Mouse (Mus musculus): ENCODE results near the gene Plekhm2.

Gene Plekhm2

DNA sequence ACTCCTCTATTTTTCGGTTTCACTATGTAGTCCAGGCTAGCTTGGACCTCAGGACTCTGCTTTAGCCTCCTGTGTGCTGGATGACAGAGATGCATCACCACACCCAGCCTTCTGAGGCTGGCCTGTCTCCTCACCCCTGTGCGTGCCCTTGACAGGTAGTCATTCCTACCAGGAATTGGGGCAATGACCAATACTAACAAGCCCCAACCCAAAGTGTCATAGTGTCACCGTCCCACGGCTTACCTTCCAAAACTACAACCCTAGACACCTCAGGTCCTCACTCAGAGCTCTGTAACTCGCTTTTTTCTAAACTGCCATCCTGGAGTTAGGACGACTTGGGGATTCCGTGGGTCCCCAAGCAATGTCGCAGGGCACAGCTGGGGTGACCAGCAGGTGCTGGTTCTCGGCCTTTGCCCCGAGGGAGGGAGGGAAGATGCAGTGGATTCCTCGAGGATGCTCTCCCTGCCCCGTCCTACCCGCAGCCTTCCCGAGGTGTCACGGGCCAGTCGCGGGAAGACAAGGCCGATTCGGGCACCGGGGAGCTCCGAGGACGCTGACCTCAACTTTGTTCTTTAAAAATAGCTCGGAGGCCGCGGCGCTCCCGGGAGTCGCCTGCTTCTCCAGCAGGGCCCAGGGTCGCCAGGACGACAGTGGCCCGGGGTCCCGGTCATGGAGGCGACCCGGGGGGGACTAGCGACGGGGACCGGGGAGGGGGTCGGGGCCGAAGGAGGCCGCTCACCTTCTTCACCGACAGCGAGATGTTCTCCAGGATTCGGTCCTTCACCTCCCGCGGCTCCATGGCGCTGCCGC, 1.4 kb downstream of the Plekhm2 start:
- no peak for DNase-seq (ENCODE audit: low read depth, low spot score)

DNA sequence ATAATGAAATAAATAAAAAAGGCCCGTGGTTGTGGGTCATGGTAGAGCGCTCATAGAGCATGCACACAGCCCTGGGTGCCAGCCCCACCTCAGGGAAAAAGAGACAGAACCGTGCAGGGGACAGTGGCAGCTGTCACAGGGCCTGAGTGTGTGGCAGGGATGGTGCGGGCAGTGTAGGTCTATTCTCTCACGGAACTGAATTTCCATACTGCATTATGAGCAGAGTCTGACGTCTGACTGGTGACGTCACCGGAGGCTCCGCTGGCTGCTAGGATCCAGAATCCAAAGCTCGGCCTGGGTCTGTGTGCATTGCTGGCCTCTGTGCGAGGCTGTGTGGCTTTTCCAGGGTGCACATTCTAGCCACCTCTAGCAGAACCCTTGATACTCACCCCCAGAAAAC, 3.8 kb downstream of the Plekhm2 start:
- no peak for DNase-seq (ENCODE audit: low read depth, low spot score)

GRCm38 (mm10) chr4:141659739-141660138, 5.0 kb downstream of the Plekhm2 start:
- peak; percentile 20 for DNase-seq (ENCODE audit: low read depth, low spot score)

DNA sequence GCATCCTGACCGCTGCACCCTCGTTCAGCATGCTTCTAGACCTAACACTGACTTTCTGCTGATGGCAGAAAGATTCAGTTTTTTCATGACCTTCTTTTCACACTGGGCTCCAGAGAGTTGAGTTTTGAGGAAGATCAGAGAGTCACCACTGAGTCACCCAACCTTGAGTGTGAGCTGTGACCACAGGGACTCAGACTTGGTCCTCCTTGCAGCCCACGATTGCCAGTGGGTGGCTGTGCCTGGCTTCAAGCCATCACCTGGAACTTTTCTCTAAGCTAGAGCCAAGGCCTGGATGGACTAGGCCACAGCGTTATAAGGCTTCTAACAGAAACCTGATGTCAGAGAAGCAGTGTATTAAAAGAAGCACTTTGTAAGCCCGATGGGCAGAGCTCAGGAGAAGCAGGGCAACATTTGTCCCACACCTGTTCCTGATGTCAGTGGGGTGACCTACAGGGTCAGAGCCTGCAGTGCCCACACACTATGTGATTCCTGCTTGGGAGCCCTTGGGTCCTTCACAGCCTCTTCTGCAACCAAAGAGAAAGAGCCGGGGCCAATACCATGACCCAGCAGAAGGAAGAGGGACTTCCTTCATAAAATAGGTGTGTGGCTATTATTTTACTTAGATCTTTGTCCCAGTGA, 5.7 kb downstream of the Plekhm2 start:
- DNase-seq (ENCODE audit: low read depth, low spot score) = no peak

DNA sequence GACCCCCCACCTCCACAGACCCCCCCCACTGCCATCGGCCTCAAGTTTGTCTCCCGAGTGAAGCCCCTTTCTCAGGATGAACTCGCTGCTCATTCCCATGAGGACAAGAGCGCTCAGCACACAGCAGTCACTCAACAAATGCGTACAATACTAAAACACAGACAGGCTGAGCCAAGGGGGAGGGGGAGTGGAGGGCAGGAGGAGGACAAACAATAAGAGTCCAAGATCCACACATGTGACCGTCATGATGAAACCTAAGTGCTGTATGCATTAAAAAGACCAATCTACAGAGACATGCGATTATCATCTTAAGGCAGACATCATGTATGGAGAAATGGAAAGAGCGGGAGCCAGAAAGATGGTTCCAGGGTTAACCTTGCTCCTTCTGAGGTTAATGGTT, 7.8 kb downstream of the Plekhm2 start:
- DNase-seq (ENCODE audit: low read depth, low spot score) = no peak

GRCm38 (mm10) chr4:141655908-141656608, 8.6 kb downstream of the Plekhm2 start:
- no peak for DNase-seq (ENCODE audit: low read depth, low spot score)

GRCm38 (mm10) chr4:141654509-141654908, 10.2 kb downstream of the Plekhm2 start:
- no peak for DNase-seq (ENCODE audit: low read depth, low spot score)

GRCm38 (mm10) chr4:141653813-141654212, 10.9 kb downstream of the Plekhm2 start:
- DNase-seq (ENCODE audit: low read depth, low spot score) = no peak

DNA sequence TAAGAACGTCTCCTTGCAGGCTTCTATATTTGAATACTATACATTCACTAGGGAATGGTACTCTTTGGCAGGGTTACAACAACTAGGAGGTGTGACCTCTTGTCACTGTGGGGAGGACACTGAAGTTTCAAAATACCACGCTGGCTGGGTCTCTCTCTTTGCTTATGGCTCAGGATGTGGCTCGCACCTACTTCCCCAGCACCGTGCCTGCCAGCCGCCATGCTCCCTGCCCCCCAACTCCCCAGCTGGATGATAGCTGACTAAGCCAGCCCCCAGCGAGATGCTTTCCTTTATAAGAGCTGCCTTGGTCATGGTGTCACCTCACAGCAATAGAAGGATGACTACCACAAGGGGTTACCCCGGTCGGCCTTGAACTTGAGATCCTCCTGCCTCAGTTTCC, 11.7 kb downstream of the Plekhm2 start:
- no peak for DNase-seq (ENCODE audit: low read depth, low spot score)

DNA sequence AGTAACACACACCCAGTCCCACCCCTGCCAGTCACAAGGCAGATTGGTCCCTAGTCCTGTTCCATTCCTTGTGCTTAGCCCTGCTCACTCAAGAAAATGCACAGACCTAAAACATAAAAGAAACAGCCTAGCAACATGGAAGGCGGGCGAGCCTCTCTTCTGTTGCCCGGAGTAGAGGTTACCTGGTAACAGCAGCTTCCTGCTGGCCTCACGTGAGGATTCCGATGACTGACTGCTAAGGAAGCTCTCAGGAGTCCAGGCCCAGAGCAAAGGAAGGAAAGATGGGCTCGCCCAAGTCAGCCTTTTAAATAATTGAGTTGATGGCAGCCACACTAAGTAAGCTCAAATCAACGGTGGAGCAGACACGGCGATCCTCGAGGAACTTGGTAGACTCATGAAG, 12.8 kb downstream of the Plekhm2 start:
- DNase-seq (ENCODE audit: low read depth, low spot score) = no peak

DNA sequence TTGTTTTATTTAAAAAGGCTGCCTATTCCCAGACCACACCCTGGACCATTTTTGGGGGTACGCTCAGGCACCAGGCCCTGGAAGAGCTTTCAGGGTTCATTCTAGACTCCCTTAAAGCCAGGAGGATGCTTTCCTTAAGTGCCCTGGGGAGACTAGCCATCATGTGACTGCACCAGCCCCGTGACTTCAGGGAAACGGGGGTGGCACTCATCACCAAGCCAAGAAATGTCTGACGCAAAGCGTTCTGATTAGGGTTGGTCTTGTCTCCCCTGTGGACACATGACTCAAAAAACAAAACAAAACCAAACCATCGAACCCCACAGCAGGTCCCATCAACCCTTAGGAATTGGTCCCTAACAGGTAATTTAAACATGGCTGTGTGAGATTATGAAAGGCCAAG, 13.4 kb downstream of the Plekhm2 start:
- no peak for DNase-seq (ENCODE audit: low read depth, low spot score)

DNA sequence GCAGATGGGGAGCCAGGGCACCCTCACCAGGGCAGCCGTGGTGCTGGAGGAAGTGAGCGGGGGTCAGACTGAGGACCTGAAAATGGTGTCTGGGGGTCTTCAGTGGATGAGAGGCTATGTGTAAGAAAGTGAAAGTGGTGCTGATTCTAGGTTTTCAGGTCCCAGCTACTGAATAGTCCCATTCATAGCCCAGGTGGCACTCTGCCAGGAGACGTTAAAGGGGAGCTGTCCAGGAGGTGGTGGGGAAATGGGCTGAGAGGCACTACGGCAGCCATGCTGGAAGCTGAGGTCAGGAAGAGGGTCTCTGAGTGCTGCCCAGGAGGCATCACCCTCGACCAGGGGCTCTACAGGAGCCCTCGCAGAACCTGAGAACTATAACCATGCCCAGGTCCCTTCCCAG, 15.5 kb downstream of the Plekhm2 start:
- peak; percentile 19 for DNase-seq (ENCODE audit: low read depth, low spot score)

- no peak for DNase-seq (ENCODE audit: low read depth, low spot score)
Observed at GRCm38 (mm10) chr4:141648262-141648661, 16.4 kb downstream of the Plekhm2 start.

- no peak for DNase-seq (ENCODE audit: low read depth, low spot score)
Observed at GRCm38 (mm10) chr4:141647187-141647586, 17.5 kb downstream of the Plekhm2 start.

DNA sequence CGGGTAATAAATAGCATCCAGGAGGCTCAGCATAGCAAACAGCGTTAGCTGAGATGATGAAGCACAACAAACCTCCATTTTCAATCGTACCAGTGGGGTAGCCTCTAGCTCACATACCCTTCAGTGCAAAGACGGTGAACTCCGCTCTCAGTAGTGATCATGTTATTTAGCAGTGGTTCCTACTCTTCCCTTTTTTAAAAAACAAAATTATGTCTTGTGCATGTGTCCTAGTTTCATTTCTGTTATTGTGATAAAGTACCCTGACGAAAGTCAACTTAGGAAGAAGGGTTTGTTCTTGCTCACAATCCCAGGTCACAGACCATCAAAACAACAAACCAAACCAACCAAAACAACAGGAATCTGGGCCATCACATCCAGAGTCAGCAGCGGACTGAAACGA, 18.7 kb downstream of the Plekhm2 start:
- DNase-seq (ENCODE audit: low read depth, low spot score) = no peak

DNA sequence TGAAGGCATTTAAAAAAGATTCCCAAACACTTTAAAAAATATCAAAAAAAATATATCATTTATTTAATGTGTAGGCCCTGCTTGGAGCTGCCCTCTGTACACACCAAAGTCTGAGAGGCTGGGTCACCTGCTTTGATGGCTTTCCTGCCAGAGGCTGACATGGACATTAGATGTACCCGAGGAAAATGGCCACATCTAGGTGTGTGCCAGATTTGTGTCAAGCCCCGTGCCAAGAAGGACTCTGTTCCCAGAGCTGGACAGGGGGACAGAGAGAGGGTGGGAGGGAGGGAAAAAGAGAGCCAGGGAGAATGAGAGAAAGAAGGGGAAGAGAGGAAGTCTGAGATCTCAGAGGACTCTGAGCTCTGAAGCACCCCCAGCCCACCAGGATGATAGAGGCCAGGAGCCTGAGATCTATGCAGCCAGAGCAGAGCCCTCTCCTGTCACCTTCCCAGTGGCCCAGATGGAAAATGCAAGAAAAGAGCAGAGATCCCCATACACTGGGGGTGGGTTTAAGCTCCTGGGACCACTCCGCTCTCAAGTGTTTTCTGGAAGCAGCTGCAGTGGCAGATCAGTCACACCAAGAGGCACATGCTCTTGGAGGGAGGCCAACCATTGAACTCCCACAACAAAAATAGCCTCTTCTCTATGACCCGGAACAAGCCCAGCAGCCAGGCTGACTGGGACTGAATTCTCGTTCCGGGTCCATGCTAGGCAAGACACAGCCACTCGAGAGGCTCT, 21.4 kb downstream of the Plekhm2 start:
- no peak for DNase-seq (ENCODE audit: low read depth, low spot score)

- DNase-seq (ENCODE audit: low read depth, low spot score) = no peak
Observed at GRCm38 (mm10) chr4:141641961-141642811, 22.5 kb downstream of the Plekhm2 start.

- no peak for DNase-seq (ENCODE audit: low read depth, low spot score)
Observed at GRCm38 (mm10) chr4:141641353-141641771, 23.3 kb downstream of the Plekhm2 start.

- no peak for DNase-seq (ENCODE audit: low read depth, low spot score)
Observed at GRCm38 (mm10) chr4:141639474-141639873, 25.2 kb downstream of the Plekhm2 start.

- DNase-seq (ENCODE audit: low read depth, low spot score) = no peak
Observed at GRCm38 (mm10) chr4:141636693-141637092, 28.0 kb downstream of the Plekhm2 start.

- no peak for DNase-seq (ENCODE audit: low read depth, low spot score)
Observed at GRCm38 (mm10) chr4:141635991-141636390, 28.7 kb downstream of the Plekhm2 start.

All from forelimb bud, embryonic 11.5 days (tissue).